Mouse (Mus musculus): ENCODE data around the gene Vps37c. TPM values are rescaled to one million over a fixed set of nuclear protein-coding genes. Genes with fewer than 3 reads are reported as not detected.

Gene Vps37c
- polyA plus RNA-seq, 1 experiment from 2014 or later = 28.7 TPM

GRCm38 (mm10) chr19:10733501-10734127, 45.1 kb downstream of the Vps37c start:
- ATAC-seq (ENCODE audit: low FRiP score) = no peak
- no peaks in the 10 kb centered on the region for H3K27me3 ChIP-seq (replicated peaks)
- no peak overlapping the region for H3K4me3 ChIP-seq (replicated peaks)
- H3K4me1 ChIP-seq = no peaks in the 10 kb centered on the region
- no peaks in the 10 kb centered on the region for H3K9me3 ChIP-seq (replicated peaks)
- no peak overlapping the region for H3K4me2 ChIP-seq
- no peaks in the 10 kb centered on the region for H3K36me3 ChIP-seq
- H3K9ac ChIP-seq (replicated peaks) = no peak overlapping the region
- 85% methylated on average over 10 of the region's 10 CpGs for WGBS
- no peak overlapping the region for H3K27ac ChIP-seq (replicated peaks)

DNA sequence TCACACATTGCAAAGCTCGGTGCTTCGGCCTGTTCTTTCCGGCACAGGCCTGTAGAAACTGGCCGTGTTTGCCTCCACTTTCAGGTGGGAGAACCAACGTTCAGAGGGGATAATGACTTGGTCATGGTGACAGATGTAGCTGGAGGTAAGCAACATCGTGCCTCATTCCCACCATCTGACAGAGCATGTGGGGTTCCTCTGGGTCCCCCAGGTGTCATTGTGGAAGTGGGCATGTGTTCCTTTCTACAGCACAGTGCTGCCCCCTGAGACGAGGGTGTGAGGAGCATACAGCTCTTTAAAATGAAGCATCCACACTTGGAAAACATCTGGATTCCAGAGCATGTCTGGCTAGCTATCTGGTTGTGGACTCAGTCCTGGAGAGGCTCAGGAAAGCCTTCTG, 46.0 kb downstream of the Vps37c start:
- WGBS = 83% methylated on average over 7 of the region's 7 CpGs
- H3K9me3 ChIP-seq (replicated peaks) = no peaks in the 10 kb centered on the region
- no peak overlapping the region for H3K27ac ChIP-seq (replicated peaks)
- H3K36me3 ChIP-seq = no peaks in the 10 kb centered on the region
- no peak for ATAC-seq (ENCODE audit: low FRiP score)
- no peak overlapping the region for H3K9ac ChIP-seq (replicated peaks)
- no peak overlapping the region for H3K4me2 ChIP-seq
- H3K4me3 ChIP-seq (replicated peaks) = no peak overlapping the region
- no peaks in the 10 kb centered on the region for H3K27me3 ChIP-seq (replicated peaks)
- H3K4me1 ChIP-seq = no peaks in the 10 kb centered on the region

GRCm38 (mm10) chr19:10735061-10735460, 46.5 kb downstream of the Vps37c start:
- Histone ChIP-seq H3K4me3 (replicated peaks) (no peak overlapping the region), H3K4me1 (no peaks in the 10 kb centered on the region), H3K27me3 (replicated peaks) (no peaks in the 10 kb centered on the region), H3K36me3 (no peaks in the 10 kb centered on the region), H3K4me2 (no peak overlapping the region), H3K9ac (replicated peaks) (no peak overlapping the region), H3K27ac (replicated peaks) (no peak overlapping the region), H3K9me3 (replicated peaks) (no peaks in the 10 kb centered on the region)
- ATAC-seq (ENCODE audit: low FRiP score) = no peak
- WGBS = 89% methylated on average over 3 of the region's 3 CpGs

- 92% methylated on average over 7 of the region's 7 CpGs for WGBS
- H3K9ac ChIP-seq (replicated peaks) = no peak overlapping the region
- ATAC-seq (ENCODE audit: low FRiP score) = no peak
- H3K36me3 ChIP-seq = no peaks in the 10 kb centered on the region
- no peak overlapping the region for H3K27ac ChIP-seq (replicated peaks)
- H3K4me3 ChIP-seq (replicated peaks) = no peak overlapping the region
- no peak overlapping the region for H3K4me2 ChIP-seq
- no peaks in the 10 kb centered on the region for H3K9me3 ChIP-seq (replicated peaks)
- H3K27me3 ChIP-seq (replicated peaks) = no peaks in the 10 kb centered on the region
- H3K4me1 ChIP-seq = no peaks in the 10 kb centered on the region
These were observed 47.3 kb downstream of the Vps37c start for GRCm38 (mm10) chr19:10735861-10736260.

DNA sequence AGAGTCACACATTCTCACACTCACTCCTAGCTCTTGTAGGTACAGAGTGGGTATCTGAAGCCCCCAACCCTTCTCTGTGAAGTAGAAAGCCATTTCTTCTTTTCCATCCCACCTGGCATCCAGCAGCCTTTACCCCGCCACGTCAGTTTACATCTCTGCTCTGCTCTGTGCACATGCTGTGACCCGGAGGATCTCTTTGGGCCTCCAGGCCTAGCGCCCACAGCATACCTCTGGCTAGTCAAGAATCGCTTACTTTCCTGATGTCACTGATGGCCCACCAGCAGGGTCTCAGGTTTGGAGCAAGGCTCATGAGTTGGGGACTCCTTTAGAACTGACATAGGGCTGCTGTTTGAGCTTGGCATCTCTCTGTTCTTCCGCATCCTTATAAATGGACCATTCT, 49.5 kb downstream of the Vps37c start:
- no peaks in the 10 kb centered on the region for H3K27me3 ChIP-seq (replicated peaks)
- H3K4me1 ChIP-seq = no peaks in the 10 kb centered on the region
- 89% methylated on average over 6 of the region's 6 CpGs for WGBS

GRCm38 (mm10) chr19:10738811-10739210, 50.3 kb downstream of the Vps37c start, which contains the start of gene Cd5:
Gene Cd5, minus strand, starts transcription at chr19:10739002.
- H3K27ac ChIP-seq (replicated peaks) = no peak within 1 kb of the TSS
- H3K9me3 ChIP-seq (replicated peaks) = no peaks in the 10 kb centered on the region
- H3K4me3 ChIP-seq (replicated peaks) = no peak within 1 kb of the TSS
- H3K27me3 ChIP-seq (replicated peaks) = no peaks in the 10 kb centered on the region
- no peak for ATAC-seq (ENCODE audit: low FRiP score)
- H3K9ac ChIP-seq (replicated peaks) = no peak within 1 kb of the TSS
- H3K4me2 ChIP-seq = no peak within 1 kb of the TSS
- no peaks in the 10 kb centered on the region for H3K4me1 ChIP-seq
- no peaks in the 10 kb centered on the region for H3K36me3 ChIP-seq
- 69% methylated on average over 4 of the region's 4 CpGs for WGBS

More for the DNA sequence above, 49.5 kb downstream of the Vps37c start:
- no peaks in the 10 kb centered on the region for H3K9me3 ChIP-seq (replicated peaks)
- H3K4me2 ChIP-seq = no peak overlapping the region
- no peak for ATAC-seq (ENCODE audit: low FRiP score)
- no peak overlapping the region for H3K27ac ChIP-seq (replicated peaks)
- H3K36me3 ChIP-seq = no peaks in the 10 kb centered on the region
- no peak overlapping the region for H3K4me3 ChIP-seq (replicated peaks)
- H3K9ac ChIP-seq (replicated peaks) = no peak overlapping the region

DNA sequence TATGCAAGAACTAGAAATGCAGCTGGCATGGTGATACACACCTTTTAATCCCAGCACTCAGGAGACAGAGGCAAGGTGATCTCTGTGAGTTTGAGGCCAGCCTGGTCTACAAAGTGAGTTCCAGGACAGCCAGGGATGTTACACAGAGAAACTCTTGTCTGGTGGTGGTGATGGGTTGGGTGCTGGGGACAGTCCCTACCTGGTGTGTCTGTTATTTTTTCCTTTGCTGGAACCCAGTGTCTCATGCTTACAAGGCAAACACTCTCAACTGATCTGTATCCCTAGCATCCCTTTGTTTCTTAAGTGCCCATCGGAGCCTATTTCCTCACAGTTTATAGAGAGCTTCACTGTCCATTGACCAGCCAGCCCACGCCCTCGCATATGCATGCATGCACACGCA, 51.4 kb downstream of the Vps37c start:
- Histone ChIP-seq H3K4me1 (no peaks in the 10 kb centered on the region), H3K9me3 (replicated peaks) (no peaks in the 10 kb centered on the region), H3K27ac (replicated peaks) (no peak overlapping the region), H3K4me3 (replicated peaks) (no peak overlapping the region), H3K9ac (replicated peaks) (no peak overlapping the region), H3K27me3 (replicated peaks) (no peaks in the 10 kb centered on the region), H3K36me3 (no peaks in the 10 kb centered on the region), H3K4me2 (no peak overlapping the region)
- no peak for ATAC-seq (ENCODE audit: low FRiP score)
- WGBS = 95% methylated on average over 4 of the region's 4 CpGs

DNA sequence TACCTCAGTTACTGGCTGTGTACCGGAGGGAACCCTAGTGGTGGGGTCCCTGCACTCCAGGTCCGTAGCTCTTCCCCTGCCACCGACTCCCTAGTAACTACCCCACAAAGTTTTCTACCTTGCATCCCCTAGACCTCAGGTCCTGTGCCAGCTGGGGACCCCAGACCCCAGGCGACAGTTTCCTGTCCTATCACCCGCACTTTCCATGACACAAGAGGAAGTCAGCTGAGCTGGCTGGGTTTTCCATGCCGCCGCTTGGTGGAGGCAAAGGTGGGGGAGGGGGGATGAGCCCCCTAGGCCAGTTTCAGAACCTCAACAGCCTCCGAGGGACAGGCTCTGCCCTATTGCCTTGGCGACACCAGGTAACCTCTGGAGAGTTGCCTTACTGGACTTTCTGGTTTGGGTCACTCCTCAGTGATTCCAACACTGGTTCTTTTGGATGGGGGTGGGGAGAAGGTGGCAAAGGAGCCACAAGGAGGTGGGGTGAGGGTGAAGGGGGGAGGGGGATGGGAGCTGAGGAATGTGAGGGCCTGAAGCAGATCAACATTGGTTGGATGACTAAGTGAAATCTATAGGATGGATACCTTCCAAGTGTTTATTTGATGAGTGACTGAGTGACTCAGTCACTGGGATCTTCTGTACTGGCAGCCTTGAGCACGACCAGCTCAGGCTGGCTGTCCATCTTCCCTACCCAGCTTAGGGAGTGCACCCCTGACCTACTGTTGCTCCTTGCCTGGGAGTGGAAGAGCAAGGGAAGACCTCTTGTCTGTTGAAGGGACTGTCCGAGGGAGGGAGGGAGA, 52.3 kb downstream of the Vps37c start:
- H3K4me2 ChIP-seq = no peak overlapping the region
- 53% methylated on average over 11 of the region's 11 CpGs for WGBS
- no peak overlapping the region for H3K27ac ChIP-seq (replicated peaks)
- no peak overlapping the region for H3K4me3 ChIP-seq (replicated peaks)
- no peaks in the 10 kb centered on the region for H3K36me3 ChIP-seq
- ATAC-seq (ENCODE audit: low FRiP score) = no peak
- H3K9me3 ChIP-seq (replicated peaks) = no peaks in the 10 kb centered on the region
- H3K4me1 ChIP-seq = no peaks in the 10 kb centered on the region
- H3K27me3 ChIP-seq (replicated peaks) = no peaks in the 10 kb centered on the region
- H3K9ac ChIP-seq (replicated peaks) = no peak overlapping the region

DNA sequence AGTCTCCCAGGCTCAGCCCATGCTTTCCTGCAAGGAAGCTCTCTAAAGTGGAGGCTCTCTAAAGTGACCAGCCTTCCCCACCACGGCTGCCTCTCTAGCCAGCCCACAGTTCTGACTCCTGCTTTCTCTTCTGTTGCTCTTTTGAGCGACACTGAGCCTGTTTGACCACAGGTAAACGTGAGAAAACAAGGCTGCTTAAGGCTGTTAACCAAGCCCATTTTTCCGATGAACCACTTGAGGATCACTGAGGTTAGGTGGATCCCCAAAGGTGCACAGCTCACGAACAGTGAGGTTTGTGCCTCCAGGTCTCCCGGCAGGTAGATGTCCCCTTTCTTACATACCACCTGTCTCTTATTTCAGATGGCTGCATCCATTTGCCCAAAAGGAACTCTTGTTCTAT, 53.6 kb downstream of the Vps37c start:
- Histone ChIP-seq H3K36me3 (no peaks in the 10 kb centered on the region), H3K4me1 (no peaks in the 10 kb centered on the region), H3K9ac (replicated peaks) (no peak overlapping the region), H3K4me2 (no peak overlapping the region), H3K27me3 (replicated peaks) (no peaks in the 10 kb centered on the region), H3K9me3 (replicated peaks) (no peaks in the 10 kb centered on the region), H3K4me3 (replicated peaks) (no peak overlapping the region), H3K27ac (replicated peaks) (no peak overlapping the region)
- no peak for ATAC-seq (ENCODE audit: low FRiP score)
- 90% methylated on average over 6 of the region's 6 CpGs for WGBS

GRCm38 (mm10) chr19:10742565-10742964, 54.0 kb downstream of the Vps37c start:
- Histone ChIP-seq H3K9me3 (replicated peaks) (no peaks in the 10 kb centered on the region), H3K9ac (replicated peaks) (no peak overlapping the region), H3K27me3 (replicated peaks) (no peaks in the 10 kb centered on the region), H3K4me1 (no peaks in the 10 kb centered on the region), H3K4me3 (replicated peaks) (no peak overlapping the region), H3K4me2 (no peak overlapping the region), H3K36me3 (no peaks in the 10 kb centered on the region), H3K27ac (replicated peaks) (no peak overlapping the region)
- 88% methylated on average over 3 of the region's 3 CpGs for WGBS
- no peak for ATAC-seq (ENCODE audit: low FRiP score)

DNA sequence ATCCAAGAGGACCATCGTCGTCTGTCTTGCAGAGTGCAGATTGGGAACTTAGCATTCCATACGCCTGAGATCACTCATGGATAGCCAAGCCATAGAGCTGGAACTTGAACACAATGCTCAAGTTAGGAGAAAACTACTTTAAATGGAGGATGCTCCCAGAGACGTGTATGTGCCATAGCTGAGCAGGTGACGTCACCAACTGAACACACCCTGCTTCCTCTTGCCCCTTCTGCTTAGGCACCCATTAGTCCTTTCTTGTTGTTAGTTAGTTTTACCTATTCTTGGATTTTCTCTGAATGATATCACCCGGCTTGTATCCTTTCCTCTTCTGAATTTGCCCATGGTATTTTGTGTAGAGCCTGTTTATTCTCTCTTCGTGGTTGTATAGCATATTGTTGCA, 58.6 kb downstream of the Vps37c start:
- H3K4me2 ChIP-seq = no peak overlapping the region
- no peak for ATAC-seq (ENCODE audit: low FRiP score)
- H3K9me3 ChIP-seq (replicated peaks) = no peaks in the 10 kb centered on the region
- no peaks in the 10 kb centered on the region for H3K36me3 ChIP-seq
- 87% methylated on average over 7 of the region's 7 CpGs for WGBS
- H3K4me3 ChIP-seq (replicated peaks) = no peak overlapping the region
- H3K27me3 ChIP-seq (replicated peaks) = no peaks in the 10 kb centered on the region
- no peak overlapping the region for H3K9ac ChIP-seq (replicated peaks)
- no peaks in the 10 kb centered on the region for H3K4me1 ChIP-seq
- no peak overlapping the region for H3K27ac ChIP-seq (replicated peaks)

GRCm38 (mm10) chr19:10747718-10748117, 59.2 kb downstream of the Vps37c start:
- no peaks in the 10 kb centered on the region for H3K4me1 ChIP-seq
- H3K27me3 ChIP-seq (replicated peaks) = no peaks in the 10 kb centered on the region
- H3K4me3 ChIP-seq (replicated peaks) = no peak overlapping the region
- H3K9me3 ChIP-seq (replicated peaks) = no peaks in the 10 kb centered on the region
- no peak overlapping the region for H3K27ac ChIP-seq (replicated peaks)
- WGBS = 86% methylated on average over 6 of the region's 6 CpGs
- H3K4me2 ChIP-seq = no peak overlapping the region
- H3K9ac ChIP-seq (replicated peaks) = no peak overlapping the region
- ATAC-seq (ENCODE audit: low FRiP score) = no peak
- H3K36me3 ChIP-seq = no peaks in the 10 kb centered on the region
